21 mouse cellular contexts compared by ENCODE assay signal in the genomic region with DNA sequence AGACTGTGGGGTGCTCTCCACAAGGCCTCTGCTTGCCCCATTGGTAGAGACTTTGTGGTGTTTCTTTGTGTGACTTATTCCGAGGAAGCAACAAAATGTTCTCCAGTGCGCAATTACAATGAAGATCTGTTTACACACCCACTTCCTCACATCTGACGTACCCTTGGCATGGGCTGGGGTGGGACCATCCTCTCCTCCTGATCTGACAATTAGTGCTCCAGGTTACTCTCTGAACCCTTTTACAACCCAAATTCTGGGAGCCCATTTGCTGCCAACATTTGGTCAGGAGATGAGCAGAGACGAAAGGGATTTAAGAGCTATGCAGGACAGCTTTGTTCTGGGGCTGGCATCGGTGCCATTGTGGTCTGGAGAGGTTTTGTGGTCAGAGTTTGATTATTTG.
"Had no signal": no experiment of that assay in that cellular context is flagged by ENCODE, and none has a peak within 500 bp of the region (broad histone marks: within the 10 kb centered on the region; RNA-seq: fewer than 3 reads in every experiment).

No protein-coding gene starts in this region.

- H3K27me3 ChIP-seq: heart, embryonic 13.5 days; heart, embryonic 15.5 days; intestine, embryonic 15.5 days had no signal

- ATAC-seq: hindbrain, embryonic 16.5 days; inflammation-experienced regulatory T-cells, adult 6 months; intestine, embryonic 15.5 days; intestine, postnatal 0 days had no signal

- H3K9ac ChIP-seq: heart, embryonic 13.5 days; heart, embryonic 15.5 days; hindbrain, embryonic 12.5 days; hindbrain, embryonic 14.5 days; intestine, embryonic 15.5 days; limb, embryonic 12.5 days had no signal

- H3K9me3 ChIP-seq: heart, embryonic 15.5 days; intestine, embryonic 15.5 days; limb, embryonic 10.5 days had no signal

- H3K4me2 ChIP-seq: heart, embryonic 11.5 days; heart, embryonic 13.5 days; heart, embryonic 15.5 days; hindbrain, embryonic 12.5 days; hindbrain, embryonic 14.5 days; intestine, embryonic 15.5 days; limb, embryonic 12.5 days had no signal

- H3K36me3 ChIP-seq: heart, embryonic 13.5 days; heart, embryonic 15.5 days; hindbrain, embryonic 10.5 days; hindbrain, embryonic 12.5 days; intestine, embryonic 15.5 days; limb, embryonic 10.5 days; limb, embryonic 12.5 days had no signal

- H3K4me1 ChIP-seq: heart, embryonic 13.5 days; heart, embryonic 15.5 days; hindbrain, embryonic 10.5 days; hindbrain, embryonic 12.5 days; intestine, embryonic 15.5 days had no signal

- H3K27ac ChIP-seq: gastrocnemius, adult 2 months; heart, adult 2 months; heart, embryonic 13.5 days; heart, embryonic 15.5 days; hindbrain, embryonic 10.5 days; hindbrain, embryonic 12.5 days; hindbrain, embryonic 14.5 days; intestine, embryonic 15.5 days; left cerebral cortex, adult 2 months; limb, embryonic 10.5 days; limb, embryonic 12.5 days had no signal

- H3K4me3 ChIP-seq: gastrocnemius, adult 2 months; heart, adult 2 months; heart, embryonic 13.5 days; heart, embryonic 15.5 days; hindbrain, embryonic 10.5 days; hindbrain, embryonic 12.5 days; intestine, embryonic 15.5 days; left cerebral cortex, adult 2 months; limb, embryonic 10.5 days; limb, embryonic 12.5 days had no signal

- DNase-seq: gastrocnemius, adult 2 months; gastrocnemius, postnatal 10 days; gastrocnemius, postnatal 25 days; heart, adult 2 months; heart, postnatal 14 days; heart, postnatal 4 days; kidney, adult 18-20 months; liver had no signal
